Mouse (Mus musculus) lung, postnatal 10 days (tissue): Measurements from ENCODE around the gene Kctd21.

Experiments used
- DNase-seq: peaks from one replicate; pipeline ENCODE4 v3.0.0; 2021

Kctd21 gene

DNA sequence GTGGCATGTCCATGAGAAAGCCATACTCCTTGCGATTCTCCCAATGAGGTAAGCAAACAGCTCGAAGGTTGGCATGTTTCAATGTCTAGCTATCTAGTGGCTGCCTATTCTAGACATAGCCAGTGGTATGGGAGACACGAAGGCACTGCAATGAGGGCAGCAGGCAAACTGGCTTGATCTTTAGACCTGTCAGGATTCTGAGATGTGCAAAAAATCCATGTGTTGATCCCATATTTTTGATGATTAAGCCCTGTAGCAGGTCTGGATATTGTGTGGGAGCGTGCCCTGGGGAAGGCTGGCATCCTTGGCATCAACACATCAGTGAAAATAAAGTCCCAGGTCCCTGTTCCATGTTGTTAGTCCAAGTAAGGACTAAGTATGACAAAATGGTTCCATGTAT is 56.4 kb downstream of the Kctd21 start:
- no peak for DNase-seq

DNA sequence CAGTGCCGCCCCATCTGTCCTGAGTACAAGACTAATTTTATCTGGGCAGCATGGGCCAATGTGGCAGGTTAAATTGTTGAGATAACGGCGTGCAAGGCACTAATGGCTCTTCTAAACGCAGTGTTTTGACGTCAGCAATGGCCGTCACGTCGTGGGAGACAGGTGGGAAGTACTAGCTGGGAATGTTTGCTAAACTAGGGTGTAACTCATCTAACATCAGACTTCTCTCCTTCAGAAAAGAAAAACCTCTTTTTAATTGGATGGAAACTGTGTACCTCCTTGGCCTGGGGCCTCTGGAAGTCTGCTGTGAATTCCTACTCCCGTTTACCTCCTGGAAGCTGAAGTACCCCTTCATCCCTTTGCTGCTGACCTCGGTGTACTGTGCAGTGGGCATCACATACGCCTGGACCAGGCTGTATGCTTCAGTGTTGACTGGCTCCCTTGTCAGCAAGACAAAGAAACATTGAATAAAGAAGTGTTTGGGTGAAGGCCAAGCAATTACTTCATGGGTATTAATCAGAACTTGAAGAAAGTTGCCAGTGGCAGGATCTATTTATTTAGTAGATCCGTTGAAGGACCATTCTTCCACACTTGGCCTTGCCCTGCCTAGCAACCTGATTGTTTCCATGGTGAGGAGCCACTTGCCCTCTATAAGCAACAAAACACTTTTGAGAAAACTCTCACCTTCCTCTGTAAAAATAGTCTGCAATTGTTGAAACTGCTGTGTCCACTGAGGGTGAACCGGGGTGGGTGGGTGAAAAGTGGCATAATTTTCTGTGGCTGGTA is 59.4 kb downstream of the Kctd21 start:
- peak; percentile 78 for DNase-seq

DNA sequence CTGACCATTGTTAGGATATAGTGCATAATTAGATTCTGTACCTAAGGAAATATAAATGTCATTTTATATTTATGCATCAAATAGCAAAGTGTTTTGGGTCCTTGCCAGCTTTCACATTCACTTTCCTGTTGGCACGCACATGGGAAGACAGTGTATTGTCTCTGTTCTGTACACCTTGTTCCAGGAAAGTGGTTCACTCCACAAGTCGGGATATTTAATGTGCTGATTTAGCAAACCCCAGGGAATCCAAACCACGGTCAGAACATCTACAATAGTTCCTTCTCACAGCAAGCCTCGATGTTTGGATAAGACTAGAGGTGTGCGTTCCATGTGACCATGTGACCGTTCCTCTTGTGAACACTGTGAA is 59.9 kb downstream of the Kctd21 start:
- peak; percentile 48 for DNase-seq

DNA sequence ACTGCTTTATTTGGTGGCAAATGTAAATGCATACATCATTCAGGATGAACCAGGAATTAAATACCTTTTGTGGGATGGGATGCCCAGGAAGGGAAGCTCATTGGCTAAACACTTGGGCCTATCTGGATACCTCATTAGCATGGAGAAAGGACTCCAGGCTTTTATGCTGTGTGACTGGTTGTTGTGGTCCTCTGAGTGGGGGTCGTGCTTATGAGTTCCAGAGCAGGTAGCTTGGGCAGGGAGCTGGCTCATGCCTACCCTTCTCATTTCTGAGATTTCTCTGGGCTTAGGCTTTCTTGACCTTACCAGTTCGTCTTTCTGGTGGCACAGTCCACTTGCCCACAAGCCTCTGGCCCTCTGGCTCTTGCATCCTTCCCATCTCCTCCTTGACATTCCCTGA is 62.2 kb downstream of the Kctd21 start:
- DNase-seq = no peak

DNA sequence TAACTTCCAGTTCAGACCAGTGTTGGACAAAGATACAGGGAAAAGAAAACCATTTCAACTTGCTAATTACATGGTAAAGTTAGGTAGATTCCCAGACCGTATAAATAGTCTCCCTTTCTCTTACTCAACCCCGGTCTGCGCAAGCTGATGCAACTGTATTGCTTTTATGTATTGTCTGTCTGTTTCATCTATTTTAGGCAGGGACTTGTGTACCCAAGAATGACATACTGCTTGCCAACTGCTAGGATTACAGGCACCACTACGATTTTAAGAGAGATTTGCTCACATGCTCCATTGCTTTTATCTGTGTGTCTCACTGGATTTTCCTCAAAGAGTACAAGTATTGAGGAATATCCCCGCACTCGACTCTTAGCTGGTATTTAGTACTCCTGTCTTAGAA is 66.8 kb downstream of the Kctd21 start:
- no peak for DNase-seq
